Mouse (Mus musculus): Measurements from ENCODE around the gene Slco1b2. TPM values are rescaled to one million over a fixed set of nuclear protein-coding genes. Genes with fewer than 3 reads are reported as not detected.
"Not testable (repeated sequence)": the region's sequence is repeated elsewhere in the genome, so short reads cannot be mapped to it uniquely, and the experiment has no call there.

The Slco1b2 gene
- polyA plus RNA-seq (2012; rRNA removed) (0.05 and 0.06 TPM in 2 replicates), polyA plus RNA-seq (2014; fragmentation: Nextera tagmentation; extraction: Ambion mirVana) (0.12 and 0.17 TPM in 2 replicates)

DNA sequence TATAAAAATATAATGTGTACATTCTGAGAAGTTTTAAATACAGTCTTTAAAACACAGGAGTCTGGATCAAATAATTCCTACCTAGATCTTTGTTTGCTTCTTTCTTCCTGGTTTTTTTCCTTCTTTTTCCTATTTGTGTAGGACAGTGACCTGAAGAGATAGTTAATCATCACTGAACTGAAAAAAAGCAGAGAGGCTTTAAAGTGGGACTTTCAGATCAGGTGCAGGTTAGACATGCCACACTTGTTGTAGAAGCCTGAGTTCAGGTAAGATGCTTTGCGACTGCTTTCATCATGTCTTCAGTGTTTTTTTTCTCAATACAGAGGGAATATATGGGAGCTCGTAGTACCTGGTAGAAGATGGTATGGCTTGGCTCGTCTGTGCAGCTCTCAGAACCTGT is at the start of gene Slco1b2:
Slco1b2 (plus strand) TSS at position 228 of the 400 bp plus-strand sequence.
- Histone ChIP-seq H3K9me3 (ENCODE audit: control insufficient read depth, low read length) (no peaks in the 10 kb centered on the region), H3K36me3 (ENCODE audit: control insufficient read depth, insufficient read depth, low read length) (no peaks in the 10 kb centered on the region), H3K4me3 (replicated peaks; ENCODE audit: low read length) (no peak within 1 kb of the TSS), H3K4me1 (ENCODE audit: control insufficient read depth, insufficient read depth, low read length) (no peaks in the 10 kb centered on the region), H3K27ac (replicated peaks; ENCODE audit: low read depth, low read length) (no peak within 1 kb of the TSS), H3K27me3 (ENCODE audit: control insufficient read depth, insufficient read depth, low read length) (no peaks in the 10 kb centered on the region), H3K9ac (ENCODE audit: low read depth, low read length, severe bottlenecking) (no peak within 1 kb of the TSS), H3K4me2 (replicated peaks; ENCODE audit: low read depth, low read length, severe bottlenecking) (no peak within 1 kb of the TSS)
- DNase-seq (ENCODE audit: low spot score) (no peak), ATAC-seq (ENCODE audit: low FRiP score, low read depth) (no peak)
- no peak for TF ChIP-seq POLR2A (IDR thresholded peaks at IDR 0.05; ENCODE audit: borderline replicate concordance, extremely low read depth, insufficient read depth, insufficient read length)
- WGBS = 72% methylated on average over 3 of the region's 3 CpGs

DNA sequence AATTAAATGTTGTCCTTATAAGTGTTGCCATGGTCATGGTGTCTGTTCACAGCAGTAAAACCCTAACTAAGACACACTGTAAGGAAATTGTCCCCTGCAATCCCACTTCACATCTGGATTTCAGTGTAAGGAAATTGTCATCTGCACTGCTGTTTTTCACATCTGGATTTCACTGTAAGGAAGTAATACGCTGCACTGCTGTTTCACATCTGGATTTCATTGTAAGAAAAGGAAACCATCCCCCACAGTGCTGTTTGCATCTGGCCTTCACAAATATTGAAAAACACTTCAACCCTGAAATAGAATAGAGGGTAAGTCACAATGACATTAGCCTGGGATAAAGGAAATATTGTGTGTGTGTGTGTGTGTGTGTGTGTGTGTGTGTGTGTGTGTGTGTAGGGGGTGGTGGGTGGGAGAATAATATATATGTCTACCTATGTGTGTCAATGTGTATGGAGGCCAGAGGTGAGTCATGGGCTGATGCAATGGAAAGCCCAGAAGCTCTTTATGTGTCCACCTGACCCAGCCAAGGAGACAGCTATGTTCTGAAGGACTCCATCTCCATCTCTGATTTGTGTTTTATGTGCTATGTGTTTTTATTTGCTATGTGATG is 44.4 kb upstream of the Slco1b2 start:
- ATAC-seq (ENCODE audit: low FRiP score, low read depth) (peak; percentile 67; the same call in 1 of the 2 replicates), DNase-seq (ENCODE audit: low spot score) (peak; percentile 55)
- no peak for TF ChIP-seq POLR2A (IDR thresholded peaks at IDR 0.05; ENCODE audit: borderline replicate concordance, extremely low read depth, insufficient read depth, insufficient read length)
- no peaks in the 10 kb centered on the region for H3K36me3 ChIP-seq (ENCODE audit: control insufficient read depth, insufficient read depth, low read length)
- H3K4me3 ChIP-seq (replicated peaks; ENCODE audit: low read length) = no peak overlapping the region
- H3K9ac ChIP-seq (ENCODE audit: low read depth, low read length, severe bottlenecking) = no peak overlapping the region
- H3K4me2 ChIP-seq (replicated peaks; ENCODE audit: low read depth, low read length, severe bottlenecking) = no peak overlapping the region
- H3K27me3 ChIP-seq (ENCODE audit: control insufficient read depth, insufficient read depth, low read length) = no peaks in the 10 kb centered on the region
- WGBS = 5% methylated on average over 1 of the region's 1 CpGs
- peaks cover 1% of the 10 kb centered on the region; the same call in 1 of the 2 replicates for H3K4me1 ChIP-seq (ENCODE audit: control insufficient read depth, insufficient read depth, low read length)
- no peaks in the 10 kb centered on the region for H3K9me3 ChIP-seq (ENCODE audit: control insufficient read depth, low read length)
- H3K27ac ChIP-seq (replicated peaks; ENCODE audit: low read depth, low read length) = no peak overlapping the region

DNA sequence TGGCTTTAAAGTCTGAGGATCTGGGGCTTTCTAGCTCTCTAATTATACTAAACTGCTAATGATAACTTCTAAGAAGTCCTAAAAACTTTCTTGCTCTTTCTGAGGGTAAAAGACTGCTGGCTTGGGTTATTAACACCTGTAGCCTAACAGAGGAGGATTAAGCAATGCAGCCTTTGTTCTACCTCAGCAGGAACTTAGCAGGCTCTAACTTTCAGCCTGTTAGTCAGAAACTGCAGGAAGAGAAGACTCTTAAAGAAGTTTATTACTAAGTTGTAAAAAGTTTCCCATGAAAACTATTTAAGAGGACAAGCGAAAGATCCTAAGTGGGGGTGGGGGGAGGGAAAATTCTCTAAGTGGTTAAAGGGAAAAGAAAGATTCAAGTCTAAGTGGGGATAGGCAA is 39.3 kb upstream of the Slco1b2 start:
- 3% methylated on average over 1 of the region's 1 CpGs for WGBS
- peaks cover 5% of the 10 kb centered on the region for H3K4me1 ChIP-seq (ENCODE audit: control insufficient read depth, insufficient read depth, low read length)
- H3K4me3 ChIP-seq (replicated peaks; ENCODE audit: low read length) = no peak overlapping the region
- H3K9ac ChIP-seq (ENCODE audit: low read depth, low read length, severe bottlenecking) = no peak overlapping the region
- ATAC-seq (ENCODE audit: low FRiP score, low read depth) = no peak
- TF ChIP-seq POLR2A (IDR thresholded peaks at IDR 0.05; ENCODE audit: borderline replicate concordance, extremely low read depth, insufficient read depth, insufficient read length) = no peak
- H3K27me3 ChIP-seq (ENCODE audit: control insufficient read depth, insufficient read depth, low read length) = no peaks in the 10 kb centered on the region
- no peaks in the 10 kb centered on the region for H3K9me3 ChIP-seq (ENCODE audit: control insufficient read depth, low read length)
- no peaks in the 10 kb centered on the region for H3K36me3 ChIP-seq (ENCODE audit: control insufficient read depth, insufficient read depth, low read length)
- H3K27ac ChIP-seq (replicated peaks; ENCODE audit: low read depth, low read length) = no peak overlapping the region
- no peak for DNase-seq (ENCODE audit: low spot score)
- no peak overlapping the region for H3K4me2 ChIP-seq (replicated peaks; ENCODE audit: low read depth, low read length, severe bottlenecking)

DNA sequence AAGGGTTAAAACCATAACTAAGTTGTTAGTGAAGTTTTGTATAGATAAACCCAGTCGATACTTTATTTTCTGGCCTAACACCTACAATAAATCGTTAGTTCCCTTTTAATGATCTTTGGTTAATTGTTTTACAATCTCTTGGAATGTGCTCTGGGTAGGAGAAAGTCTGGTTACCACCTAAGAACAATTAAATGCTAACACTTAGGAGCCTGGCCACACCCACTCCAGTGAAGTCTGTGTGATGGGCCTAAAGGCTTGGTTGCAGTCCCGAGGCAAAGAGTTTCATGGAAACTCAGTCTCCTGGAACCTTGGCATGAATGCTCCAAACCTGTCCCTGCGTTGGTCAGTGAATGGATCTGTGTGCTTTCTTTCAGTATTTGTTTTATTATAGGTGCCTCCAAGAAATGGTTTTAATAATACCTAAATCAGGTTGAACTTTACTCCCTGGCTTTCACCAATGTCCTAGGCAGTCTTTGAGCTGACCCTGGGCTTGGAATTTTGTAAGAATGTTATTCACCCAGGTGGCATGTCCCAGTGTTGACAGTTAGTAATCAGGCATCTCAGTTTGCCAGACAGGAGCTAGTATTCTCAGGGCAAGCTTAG is 38.6 kb upstream of the Slco1b2 start:
- ATAC-seq (ENCODE audit: low FRiP score, low read depth); H3K27me3 ChIP-seq (ENCODE audit: control insufficient read depth, insufficient read depth, low read length); H3K36me3 ChIP-seq (ENCODE audit: control insufficient read depth, insufficient read depth, low read length); H3K4me3 ChIP-seq (replicated peaks; ENCODE audit: low read length); H3K9ac ChIP-seq (ENCODE audit: low read depth, low read length, severe bottlenecking); H3K9me3 ChIP-seq (ENCODE audit: control insufficient read depth, low read length); H3K27ac ChIP-seq (replicated peaks; ENCODE audit: low read depth, low read length); DNase-seq (ENCODE audit: low spot score); H3K4me2 ChIP-seq (replicated peaks; ENCODE audit: low read depth, low read length, severe bottlenecking); H3K4me1 ChIP-seq (ENCODE audit: control insufficient read depth, insufficient read depth, low read length): not testable (repeated sequence)
- 7% methylated on average over 4 of the region's 4 CpGs for WGBS

DNA sequence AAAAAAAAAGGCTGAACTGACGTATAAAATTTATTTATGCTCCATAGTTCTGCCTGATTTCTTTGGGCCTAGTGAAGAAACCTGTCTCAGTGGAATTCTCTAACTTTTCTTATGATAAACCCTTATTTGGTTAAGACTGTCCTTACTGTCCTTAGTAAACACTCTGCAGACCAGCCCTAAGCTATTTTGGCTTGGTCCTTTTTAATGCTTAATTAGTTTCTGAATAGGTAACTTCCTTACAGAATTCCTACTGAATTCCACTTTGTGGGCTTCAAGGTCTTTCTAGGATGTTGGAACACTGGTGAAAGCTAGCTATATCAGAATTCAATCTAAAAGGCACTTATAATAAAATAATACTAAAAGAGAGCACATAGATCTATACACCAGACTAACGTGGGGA is 33.2 kb upstream of the Slco1b2 start:
- 82% methylated on average over 2 of the region's 2 CpGs for WGBS
- H3K4me1 ChIP-seq (ENCODE audit: control insufficient read depth, insufficient read depth, low read length) = no peaks in the 10 kb centered on the region
- TF ChIP-seq POLR2A (IDR thresholded peaks at IDR 0.05; ENCODE audit: borderline replicate concordance, extremely low read depth, insufficient read depth, insufficient read length) = no peak
- no peaks in the 10 kb centered on the region for H3K27me3 ChIP-seq (ENCODE audit: control insufficient read depth, insufficient read depth, low read length)
- no peak overlapping the region for H3K27ac ChIP-seq (replicated peaks; ENCODE audit: low read depth, low read length)
- DNase-seq (ENCODE audit: low spot score) (no peak), ATAC-seq (ENCODE audit: low FRiP score, low read depth) (no peak)
- H3K4me3 ChIP-seq (replicated peaks; ENCODE audit: low read length) = no peak overlapping the region
- no peaks in the 10 kb centered on the region for H3K36me3 ChIP-seq (ENCODE audit: control insufficient read depth, insufficient read depth, low read length)
- H3K4me2 ChIP-seq (replicated peaks; ENCODE audit: low read depth, low read length, severe bottlenecking) = no peak overlapping the region
- peaks cover 9% of the 10 kb centered on the region; the same call in 1 of the 2 replicates for H3K9me3 ChIP-seq (ENCODE audit: control insufficient read depth, low read length)
- H3K9ac ChIP-seq (ENCODE audit: low read depth, low read length, severe bottlenecking) = no peak overlapping the region
